Mouse (Mus musculus) forebrain, embryonic 12.5 days (tissue): Measurements from ENCODE around the gene Junb. TPM values are rescaled to one million over a fixed set of nuclear protein-coding genes. Genes with fewer than 3 reads are reported as not detected.

Experiments used
- ATAC-seq: fragments of 200-750 bp; cut with Nextera tagmentation; 2 replicates; pipeline ENCODE4 v1.8.0; 2017; ENCODE audit warnings: moderate TSS enrichment; ENCODE audit not compliant: low FRiP score
- H3K27ac ChIP-seq: fragments of 300-500 bp; sonication (generic); 2 replicates; pipeline ENCODE4 v1.5.1; 2016; ENCODE audit warnings: mild to moderate bottlenecking
- H3K27me3 ChIP-seq: fragments of 300-500 bp; sonication (generic); 2 replicates; pipeline ENCODE4 v1.6.1; 2016; ENCODE audit warnings: mild to moderate bottlenecking
- H3K36me3 ChIP-seq: fragments of 300-500 bp; sonication (generic); replicated peaks from 2 replicates; pipeline ENCODE4 v1.6.1; 2016; ENCODE audit warnings: mild to moderate bottlenecking
- H3K4me1 ChIP-seq: fragments of 300-500 bp; sonication (generic); 2 replicates; pipeline ENCODE4 v1.6.1; 2016
- H3K4me2 ChIP-seq: fragments of 300-500 bp; sonication (generic); 2 replicates; pipeline ENCODE4 v1.6.1; 2016; ENCODE audit warnings: mild to moderate bottlenecking, moderate library complexity
- H3K4me3 ChIP-seq: fragments of 300-500 bp; sonication (generic); replicated peaks from 2 replicates; pipeline ENCODE4 v1.5.1; 2016; ENCODE audit warnings: mild to moderate bottlenecking
- H3K9ac ChIP-seq: fragments of 300-500 bp; sonication (generic); 2 replicates; pipeline ENCODE4 v1.6.1; 2016; ENCODE audit warnings: mild to moderate bottlenecking
- H3K9me3 ChIP-seq: fragments of 300-500 bp; sonication (generic); 2 replicates; pipeline ENCODE4 v1.6.1; 2016
- WGBS: fragments of 180-500 bp; shearing (Covaris S2); methylation state at CpG from one replicate; pipeline ENCODE4 v1.1.7; 2016; 5-methylcytosine and 5-hydroxymethylcytosine counted together
- microRNA-seq: library from miRNA; unstranded; fragments of <30 nt; microRNA quantifications from one replicate; pipeline ENCODE4, GENCODE M21; 2017
- polyA plus RNA-seq: library from polyadenylated mRNA; unstranded; fragments of >200 nt; fragmentation: Nextera tagmentation; extraction: Ambion mirVana; gene quantifications from 2 replicates; pipeline ENCODE4 v1.2.1, GENCODE M21; 2016

The Junb gene
- polyA plus RNA-seq, 1 experiment from 2014 or later = 4.9 TPM

DNA sequence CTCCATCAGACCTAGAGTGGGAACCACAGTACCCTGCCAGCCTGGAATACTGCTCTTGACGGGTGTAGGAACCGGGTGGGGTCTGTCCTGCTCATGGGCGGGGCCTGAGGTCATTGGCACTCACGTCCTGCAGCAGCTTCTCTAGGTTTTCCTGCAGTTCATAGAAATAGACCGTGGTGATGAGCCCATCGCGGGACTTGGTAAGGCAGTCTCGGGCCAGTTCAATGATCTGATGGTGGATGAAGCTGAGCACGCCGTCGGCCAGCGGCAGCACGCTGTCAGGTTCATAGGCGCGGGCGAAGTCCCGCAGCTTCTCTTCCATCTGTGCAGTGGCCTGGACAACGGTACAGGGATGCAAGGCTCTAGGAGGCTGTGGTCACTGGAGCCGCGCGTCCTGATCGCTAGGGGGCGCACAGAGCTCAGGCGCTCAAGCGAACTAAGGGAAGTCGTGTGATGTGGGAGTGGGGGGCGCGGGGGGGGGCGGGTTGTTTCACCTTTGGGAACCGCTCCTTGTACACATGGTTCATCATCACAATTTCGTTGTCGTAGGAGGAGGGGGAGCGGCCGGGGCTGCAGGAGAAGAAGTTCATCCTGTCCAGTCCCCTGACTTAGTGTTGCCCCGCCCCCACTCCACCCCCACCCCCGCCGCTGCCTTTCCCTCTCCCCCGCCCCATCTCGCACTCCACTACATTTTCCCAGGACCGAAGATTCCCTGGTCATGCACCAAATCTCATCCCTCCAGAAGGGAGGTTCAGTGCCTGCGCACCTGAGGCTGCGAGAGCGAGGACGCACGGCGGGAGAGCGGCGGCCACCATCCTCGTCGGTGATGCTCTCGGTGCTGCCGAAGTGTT, 49.8 kb downstream of the Junb start:
- no peaks in the 10 kb centered on the region for H3K9me3 ChIP-seq
- WGBS = 2% methylated on average over 45 of the region's 52 CpGs
- peaks cover 26% of the 10 kb centered on the region for H3K36me3 ChIP-seq
- ATAC-seq = peak; percentile 84
- peaks cover 17% of the 10 kb centered on the region for H3K4me1 ChIP-seq
- peak overlapping the region; percentile 75 for H3K4me2 ChIP-seq
- peaks cover 37% of the 10 kb centered on the region for H3K27me3 ChIP-seq
- no peak overlapping the region for H3K27ac ChIP-seq
- H3K9ac ChIP-seq = peak overlapping the region; percentile 59
- H3K4me3 ChIP-seq = peak overlapping the region; percentile 45

- peaks cover 33% of the 10 kb centered on the region for H3K36me3 ChIP-seq
These were observed 51.0 kb downstream of the Junb start for GRCm38 (mm10) chr8:84927513-84927912.

GRCm38 (mm10) chr8:84925557-84925956, 53.0 kb downstream of the Junb start:
- Histone ChIP-seq H3K9ac (no peak overlapping the region), H3K27ac (no peak overlapping the region), H3K4me1 (peaks cover 15% of the 10 kb centered on the region), H3K36me3 (peaks cover 47% of the 10 kb centered on the region), H3K9me3 (no peaks in the 10 kb centered on the region), H3K4me3 (no peak overlapping the region), H3K27me3 (peaks cover 20% of the 10 kb centered on the region), H3K4me2 (no peak overlapping the region)
- WGBS = 89% methylated on average over 7 of the region's 7 CpGs
- no peak for ATAC-seq

More at GRCm38 (mm10) chr8:84927513-84927912, 51.0 kb downstream of the Junb start:
- Histone ChIP-seq H3K4me1 (peaks cover 15% of the 10 kb centered on the region), H3K27ac (no peak overlapping the region), H3K9me3 (no peaks in the 10 kb centered on the region), H3K9ac (no peak overlapping the region), H3K4me2 (no peak overlapping the region), H3K27me3 (peaks cover 34% of the 10 kb centered on the region), H3K4me3 (no peak overlapping the region)
- WGBS = 87% methylated on average over 1 of the region's 1 CpGs
- ATAC-seq = no peak

Small RNA genes lying within 50 kb of the gene (microRNA-seq; reads per million reads assigned to microRNA genes)
- not detected for gene Gm24197

Other genes with a start within 250 kb of the Junb start
- gene Nfix, start 178.4 kb downstream of the Junb start, polyA plus RNA-seq = 31.9 and 33.2 TPM in 2 replicates
- 5.3 and 5.6 TPM in 2 replicates for gene Dand5, start 155.9 kb downstream of the Junb start, polyA plus RNA-seq
- 43.0 and 44.8 TPM in 2 replicates for gene Gadd45gip1, start 147.2 kb downstream of the Junb start, polyA plus RNA-seq
- 108 and 118 TPM in 2 replicates for gene Rad23a, start 138.1 kb downstream of the Junb start, polyA plus RNA-seq
- 619 TPM in 2 replicates for gene Calr, start 131.8 kb downstream of the Junb start, polyA plus RNA-seq
- gene Farsa, start 121.7 kb downstream of the Junb start, polyA plus RNA-seq = 110 and 111 TPM in 2 replicates
- gene Syce2, start 106.6 kb downstream of the Junb start, polyA plus RNA-seq = 76.7 and 82.9 TPM in 2 replicates
- gene Gcdh, start 84.8 kb downstream of the Junb start, polyA plus RNA-seq = 31.1 and 33.2 TPM in 2 replicates
- 2.4 and 3.5 TPM in 2 replicates for gene Klf1, start 76.8 kb downstream of the Junb start, polyA plus RNA-seq
- 8.7 and 9.8 TPM in 2 replicates for gene Dnase2a, start 70.2 kb downstream of the Junb start, polyA plus RNA-seq
- gene Mast1, start 41.4 kb downstream of the Junb start, polyA plus RNA-seq = 29.3 and 35.3 TPM in 2 replicates
- 0.88 and 1.6 TPM in 2 replicates for gene Rtbdn, start 31.7 kb downstream of the Junb start, polyA plus RNA-seq
- not detected in 2 replicates for gene Gm49661, start 9.3 kb downstream of the Junb start, polyA plus RNA-seq
- gene Prdx2, start 9.1 kb downstream of the Junb start, polyA plus RNA-seq = 1,271 and 1,280 TPM in 2 replicates
- 117 and 124 TPM in 2 replicates for gene Rnaseh2a, start 9.0 kb downstream of the Junb start, polyA plus RNA-seq
- 16.1 and 18.2 TPM in 2 replicates for gene Hook2, start 11.9 kb upstream of the Junb start, polyA plus RNA-seq
- gene Best2, start 35.8 kb upstream of the Junb start, polyA plus RNA-seq = not detected in 2 replicates
- 140 TPM in 2 replicates for gene Asna1, start 46.6 kb upstream of the Junb start, polyA plus RNA-seq
- 156 and 175 TPM in 2 replicates for gene Trir, start 48.1 kb upstream of the Junb start, polyA plus RNA-seq
- 45.1 and 50.7 TPM in 2 replicates for gene Tnpo2, start 58.2 kb upstream of the Junb start, polyA plus RNA-seq
- gene Fbxw9, start 81.3 kb upstream of the Junb start, polyA plus RNA-seq = 32.1 and 33.7 TPM in 2 replicates
- 1.3 TPM in 1 of 2 replicates, not detected in the other for gene Gm5741, start 89.3 kb upstream of the Junb start, polyA plus RNA-seq
- gene Dhps, start 93.0 kb upstream of the Junb start, polyA plus RNA-seq = 74.2 and 82.3 TPM in 2 replicates
- gene Wdr83os, start 102.0 kb upstream of the Junb start, polyA plus RNA-seq = 117 and 118 TPM in 2 replicates
- gene Wdr83, start 102.6 kb upstream of the Junb start, polyA plus RNA-seq = 48.2 and 48.8 TPM in 2 replicates
- 14.9 and 17.8 TPM in 2 replicates for gene Man2b1, start 104.6 kb upstream of the Junb start, polyA plus RNA-seq
- 1.4 and 1.7 TPM in 2 replicates for gene Zfp791, start 144.4 kb upstream of the Junb start, polyA plus RNA-seq
- gene Cks1brt, start 173.2 kb upstream of the Junb start, polyA plus RNA-seq = not detected in 2 replicates
- not detected in 2 replicates for gene Olfr371, start 247.3 kb upstream of the Junb start, polyA plus RNA-seq